Mouse (Mus musculus) urinary bladder, postnatal 4 days (tissue): ENCODE data around the gene Znhit3.
A peak's percentile ranks its signal among the peaks of the same experiment; 100 is the strongest.
"Not testable (repeated sequence)": the region's sequence is repeated elsewhere in the genome, so short reads cannot be mapped to it uniquely, and the experiment has no call there.

Experiments
- DNase-seq, 2 experiments: peaks; one replicate each; pipeline ENCODE4 v3.0.0; 2021 to 2022; ENCODE audit warnings: low spot score in 2 of 2

Gene Znhit3

GRCm38 (mm10) chr11:84879007-84879771, 37.0 kb downstream of the Znhit3 start:
- no peak for DNase-seq

GRCm38 (mm10) chr11:84876020-84876419, 40.1 kb downstream of the Znhit3 start:
- DNase-seq, result not testable (repeated sequence)

- DNase-seq, result no peak
Observed at GRCm38 (mm10) chr11:84873042-84873833, 42.9 kb downstream of the Znhit3 start.

- no peak for DNase-seq
Observed at GRCm38 (mm10) chr11:84871548-84872069, 44.6 kb downstream of the Znhit3 start.

- DNase-seq, result no peak
Observed at GRCm38 (mm10) chr11:84871046-84871445, 45.1 kb downstream of the Znhit3 start.

- peak; percentile 89 to 94 for DNase-seq
Observed at GRCm38 (mm10) chr11:84870337-84871043, 45.7 kb downstream of the Znhit3 start, which contains the start of gene Ggnbp2. Gene Ggnbp2 (minus strand): TSS chr11:84870817.

- peak; percentile 95 to 96 for DNase-seq
Observed at GRCm38 (mm10) chr11:84869537-84870232, 46.5 kb downstream of the Znhit3 start.

- DNase-seq, result no peak
Observed at GRCm38 (mm10) chr11:84868786-84869259, 47.3 kb downstream of the Znhit3 start.

GRCm38 (mm10) chr11:84867586-84867985, 48.6 kb downstream of the Znhit3 start:
- DNase-seq, result no peak

- no peak for DNase-seq
Observed at GRCm38 (mm10) chr11:84865268-84865667, 50.9 kb downstream of the Znhit3 start.
